Mouse (Mus musculus) cerebellum, adult 9-10 months (tissue): ENCODE results near the gene Pck2.
A peak's percentile ranks its signal among the peaks of the same experiment; 100 is the strongest.

Experiments
- DNase-seq: peaks from one replicate; pipeline ENCODE4 v3.0.0; 2022

Pck2 gene

GRCm38 (mm10) chr14:55577871-55578667 is 38.0 kb downstream of the Pck2 start, which contains the start of gene Psme1:
Gene Psme1 (plus strand): TSS chr14:55578123.
- DNase-seq: no peak

DNA sequence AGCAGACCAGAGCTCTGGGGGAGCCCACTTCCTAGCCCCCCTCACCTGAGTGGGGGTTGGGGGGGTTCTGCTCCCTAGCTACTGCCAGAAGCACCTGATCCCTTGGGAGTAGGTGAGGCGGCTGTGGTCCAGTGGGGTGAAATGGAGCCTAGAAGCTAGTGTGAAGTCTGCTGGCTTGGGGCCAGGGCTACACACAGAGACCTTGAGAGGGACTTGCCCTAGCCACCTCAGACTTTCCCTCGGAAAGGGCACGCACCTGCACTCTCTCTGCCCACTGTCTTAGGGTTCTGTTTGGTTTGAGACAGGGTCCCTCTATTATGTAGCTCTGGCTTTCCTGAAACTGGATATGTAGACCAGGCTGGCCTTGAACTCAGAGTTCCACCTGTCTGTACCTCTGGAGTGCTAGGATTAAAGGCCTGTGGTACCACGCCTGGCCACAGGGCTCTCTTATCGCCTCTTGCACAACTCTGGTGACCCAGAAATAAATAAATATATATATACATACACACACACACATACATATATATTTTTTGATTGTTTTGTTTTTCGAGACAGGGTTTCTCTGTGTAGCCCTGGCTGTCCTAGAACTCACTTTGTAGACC is 38.7 kb downstream of the Pck2 start:
- no peak for DNase-seq

- no peak for DNase-seq
Measured at GRCm38 (mm10) chr14:55579511-55580496, 39.7 kb downstream of the Pck2 start.

- no peak for DNase-seq
Measured at GRCm38 (mm10) chr14:55580731-55581130, 40.7 kb downstream of the Pck2 start.

DNA sequence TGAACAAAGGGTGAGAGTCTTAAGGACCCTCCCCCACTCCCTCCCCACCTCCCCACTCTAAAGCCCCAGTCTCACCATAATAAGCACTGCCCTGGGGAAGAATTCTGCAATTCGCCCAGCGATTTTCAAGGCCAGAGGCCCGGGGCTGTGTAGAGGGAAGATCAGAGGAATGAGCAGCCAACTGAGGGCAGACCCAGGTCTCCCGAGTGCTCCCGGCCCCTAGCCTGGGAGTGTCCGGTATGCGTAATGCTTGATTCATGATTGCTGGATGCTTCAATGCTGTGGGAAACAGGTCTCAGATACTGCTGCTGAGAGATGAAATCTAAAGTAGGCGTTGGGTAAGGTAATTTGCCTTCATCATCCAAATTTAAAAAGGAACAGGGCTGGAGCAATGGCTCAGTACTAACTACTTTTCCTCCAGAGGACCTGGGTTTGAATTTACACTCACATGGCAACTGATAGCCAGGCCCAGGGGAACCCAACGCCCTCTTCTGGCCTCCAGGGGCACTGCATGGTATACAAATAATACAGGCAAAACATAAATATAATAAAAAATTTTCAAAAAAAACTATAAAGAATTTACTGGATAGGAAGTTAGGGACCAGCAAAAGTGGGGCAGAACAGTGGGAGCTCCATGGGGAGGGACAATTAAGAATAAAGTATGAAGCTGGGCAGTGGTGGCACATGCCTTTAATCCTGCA is 42.1 kb downstream of the Pck2 start:
- no peak for DNase-seq

DNA sequence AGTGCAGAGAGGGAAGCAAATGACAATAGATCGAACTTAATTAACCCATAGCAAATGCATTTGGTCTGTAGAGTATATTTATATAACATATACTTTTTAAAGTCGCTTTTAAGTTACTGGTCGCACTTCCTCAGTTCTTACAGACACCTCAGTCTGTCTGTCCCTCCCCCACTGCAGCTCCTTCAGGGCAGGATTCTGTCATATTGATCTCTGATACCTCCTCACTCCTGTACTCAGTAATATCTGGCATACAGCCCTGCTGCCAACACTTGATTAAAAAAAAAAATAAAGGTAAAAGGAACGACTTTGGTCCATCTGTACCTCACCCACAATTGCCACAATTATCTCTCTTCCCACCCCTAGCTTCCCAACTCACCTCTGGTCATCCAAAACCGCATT is 44.2 kb downstream of the Pck2 start:
- no peak for DNase-seq

- peak; percentile 85 for DNase-seq
Measured at GRCm38 (mm10) chr14:55584702-55585565, 44.9 kb downstream of the Pck2 start, which contains the start of gene Emc9. Gene Emc9 (minus strand): TSS chr14:55585302.

DNA sequence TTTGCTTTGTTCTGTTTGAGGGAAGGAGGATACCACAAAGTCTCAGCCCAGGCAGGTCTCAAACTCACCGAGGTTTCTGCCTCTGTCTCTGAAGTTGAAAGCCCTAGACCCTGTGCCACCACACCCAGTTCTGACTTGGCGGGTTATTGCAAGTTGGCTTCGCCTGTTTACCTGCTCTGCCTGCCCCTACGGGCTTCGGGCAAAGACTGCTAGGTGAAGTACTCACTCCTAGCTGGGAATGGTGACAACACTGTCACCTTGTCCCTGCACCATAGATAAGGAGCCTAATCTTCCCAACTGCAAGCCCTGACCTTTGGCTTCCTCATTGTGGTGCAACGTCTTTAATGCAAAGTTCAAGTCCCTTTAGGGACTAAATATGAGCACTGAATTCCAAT is 45.5 kb downstream of the Pck2 start:
- no peak for DNase-seq

GRCm38 (mm10) chr14:55586149-55586548 is 46.1 kb downstream of the Pck2 start:
- DNase-seq: no peak

- no peak for DNase-seq
Measured at GRCm38 (mm10) chr14:55589271-55589670, 49.2 kb downstream of the Pck2 start.

GRCm38 (mm10) chr14:55589771-55590448 is 49.8 kb downstream of the Pck2 start:
- DNase-seq: no peak

DNA sequence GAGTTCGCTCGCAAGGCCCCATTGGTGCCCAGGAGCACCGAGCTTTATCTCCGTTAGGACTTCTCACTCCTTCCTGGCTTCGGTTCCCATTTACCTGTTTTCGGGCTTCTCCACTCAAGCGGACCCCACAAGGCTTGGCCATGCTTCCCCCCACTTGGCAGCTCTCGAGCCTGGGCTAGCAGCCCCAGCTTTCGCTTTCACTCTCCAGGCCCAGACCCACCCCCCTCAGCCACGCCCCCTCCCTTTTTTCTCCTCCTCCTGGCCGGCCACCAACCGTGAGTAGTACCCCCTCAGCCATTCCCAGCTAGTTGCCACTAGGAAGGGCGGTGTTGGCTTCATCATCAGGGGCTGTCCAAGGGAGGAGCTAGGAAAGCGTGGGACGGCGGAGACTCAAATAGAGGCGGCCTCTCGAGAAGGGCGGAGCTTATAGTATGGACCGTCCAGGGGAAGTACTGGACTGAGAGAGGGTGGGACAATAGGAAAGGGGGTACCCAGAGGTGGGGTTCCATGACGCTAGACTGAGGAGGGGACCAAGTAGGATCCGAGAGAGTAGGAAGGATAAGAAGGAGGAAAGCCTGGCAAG is 50.8 kb downstream of the Pck2 start, which contains the start of gene Psme2:
Gene Psme2 (minus strand): TSS at position 366 of the 583 bp plus-strand sequence.
- peak; percentile 90 for DNase-seq

GRCm38 (mm10) chr14:55591331-55591891 is 51.3 kb downstream of the Pck2 start, which contains the start of gene Rnf31:
Gene Rnf31 (plus strand): TSS chr14:55591708.
- peak; percentile 94 for DNase-seq

GRCm38 (mm10) chr14:55592226-55592625 is 52.2 kb downstream of the Pck2 start:
- DNase-seq: no peak

- no peak for DNase-seq
Measured at GRCm38 (mm10) chr14:55596036-55596690, 56.1 kb downstream of the Pck2 start.

- DNase-seq: no peak
Measured at GRCm38 (mm10) chr14:55598521-55599390, 58.7 kb downstream of the Pck2 start.
